Mouse (Mus musculus) forebrain, embryonic 10.5 days (tissue): Measurements from ENCODE around the gene 1700008O03Rik. TPM values are rescaled to one million over a fixed set of nuclear protein-coding genes. Genes with fewer than 3 reads are reported as not detected.

Source experiments
- DNase-seq: peaks from one replicate; pipeline ENCODE4 v3.0.0-alpha.2; 2017; ENCODE audit warnings: low spot score; ENCODE audit errors: extremely low spot score
- H3K27ac ChIP-seq: fragments of 300-500 bp; sonication (generic); 2 replicates; pipeline ENCODE4 v1.5.1; 2016; ENCODE audit warnings: mild to moderate bottlenecking
- H3K27me3 ChIP-seq: fragments of 300-500 bp; sonication (generic); 2 replicates; pipeline ENCODE4 v1.6.1; 2016; ENCODE audit warnings: mild to moderate bottlenecking; ENCODE audit not compliant: poor library complexity, severe bottlenecking
- H3K36me3 ChIP-seq: fragments of 300-500 bp; sonication (generic); replicated peaks from 2 replicates; pipeline ENCODE4 v1.6.1; 2016; ENCODE audit warnings: mild to moderate bottlenecking, moderate library complexity
- H3K4me1 ChIP-seq: fragments of 300-500 bp; sonication (generic); 2 replicates; pipeline ENCODE4 v1.6.1; 2016
- H3K4me3 ChIP-seq: fragments of 300-500 bp; sonication (generic); 2 replicates; pipeline ENCODE4 v1.5.1; 2016; ENCODE audit warnings: mild to moderate bottlenecking, moderate library complexity
- H3K9me3 ChIP-seq: fragments of 300-500 bp; sonication (generic); 2 replicates; pipeline ENCODE4 v1.6.1; 2016; ENCODE audit warnings: mild to moderate bottlenecking, moderate library complexity
- WGBS: fragments of 180-500 bp; shearing (Covaris S2); methylation state at CpG from one replicate; pipeline ENCODE4 v1.1.7; 2016; 5-methylcytosine and 5-hydroxymethylcytosine counted together
- polyA plus RNA-seq: library from polyadenylated mRNA; unstranded; fragments of >200 nt; fragmentation: Nextera tagmentation; extraction: Ambion mirVana; gene quantifications from 2 replicates; pipeline ENCODE4 v1.2.1, GENCODE M21; 2016

1700008O03Rik gene
- polyA plus RNA-seq, 1 experiment from 2014 or later = 2.1 TPM

- H3K36me3 ChIP-seq = peaks cover 13% of the 10 kb centered on the region
- H3K27ac ChIP-seq = peak overlapping the region; percentile 89
- WGBS = under 1% methylated on average over 40 of the region's 40 CpGs
- peaks cover 78% of the 10 kb centered on the region for H3K27me3 ChIP-seq
- DNase-seq = no peak
- peak overlapping the region; percentile 66 for H3K4me3 ChIP-seq
- H3K4me1 ChIP-seq = peaks cover 53% of the 10 kb centered on the region
- no peaks in the 10 kb centered on the region for H3K9me3 ChIP-seq
Measured at GRCm38 (mm10) chr7:44310285-44310877, 75.2 kb downstream of the 1700008O03Rik start.

Other genes starting within 250 kb of the 1700008O03Rik start
- gene Klk1b16, start 249.1 kb downstream of the 1700008O03Rik start, polyA plus RNA-seq = not detected in 2 replicates
- gene Klk1b24, start 197.6 kb downstream of the 1700008O03Rik start, polyA plus RNA-seq = not detected in 2 replicates
- gene Klk1b3, start 187.6 kb downstream of the 1700008O03Rik start, polyA plus RNA-seq = not detected in 2 replicates
- not detected in 2 replicates for gene Klk1b4, start 178.4 kb downstream of the 1700008O03Rik start, polyA plus RNA-seq
- gene Klk1b5, start 169.9 kb downstream of the 1700008O03Rik start, polyA plus RNA-seq = not detected in 2 replicates
- not detected in 2 replicates for gene Klk1, start 160.5 kb downstream of the 1700008O03Rik start, polyA plus RNA-seq
- gene Gm36864, start 149.6 kb downstream of the 1700008O03Rik start, polyA plus RNA-seq = not detected in 2 replicates
- gene 1700028J19Rik, start 139.1 kb downstream of the 1700008O03Rik start, polyA plus RNA-seq = 1.3 and 1.4 TPM in 2 replicates
- gene 2410002F23Rik, start 139.1 kb downstream of the 1700008O03Rik start, polyA plus RNA-seq = 197 and 209 TPM in 2 replicates
- gene Acp4, start 128.4 kb downstream of the 1700008O03Rik start, polyA plus RNA-seq = 0.12 TPM in 1 of 2 replicates, not detected in the other
- gene Gm15517, start 124.4 kb downstream of the 1700008O03Rik start, polyA plus RNA-seq = 1.2 TPM in 1 of 2 replicates, not detected in the other
- gene Clec11a, start 78.9 kb downstream of the 1700008O03Rik start, polyA plus RNA-seq = 2.5 and 2.9 TPM in 2 replicates
- gene Shank1, start 75.6 kb downstream of the 1700008O03Rik start, polyA plus RNA-seq = 1.4 TPM in 2 replicates
- 3.2 and 4.1 TPM in 2 replicates for gene Syt3, start 1.7 kb downstream of the 1700008O03Rik start, polyA plus RNA-seq
- gene Lrrc4b, start 43.2 kb upstream of the 1700008O03Rik start, polyA plus RNA-seq = 1.8 and 2.1 TPM in 2 replicates
- 1.3 and 1.5 TPM in 2 replicates for gene Aspdh, start 79.6 kb upstream of the 1700008O03Rik start, polyA plus RNA-seq
- 74.9 and 78.5 TPM in 2 replicates for gene Josd2, start 82.2 kb upstream of the 1700008O03Rik start, polyA plus RNA-seq
- gene Emc10, start 110.7 kb upstream of the 1700008O03Rik start, polyA plus RNA-seq = 95.8 and 96.9 TPM in 2 replicates
- gene Fam71e1, start 110.8 kb upstream of the 1700008O03Rik start, polyA plus RNA-seq = 15.1 and 15.8 TPM in 2 replicates
- 0.06 and 0.12 TPM in 2 replicates for gene Mybpc2, start 138.8 kb upstream of the 1700008O03Rik start, polyA plus RNA-seq
- gene Spib, start 146.3 kb upstream of the 1700008O03Rik start, polyA plus RNA-seq = not detected in 2 replicates
- gene Pold1, start 163.0 kb upstream of the 1700008O03Rik start, polyA plus RNA-seq = 190 and 195 TPM in 2 replicates
- gene Nr1h2, start 168.1 kb upstream of the 1700008O03Rik start, polyA plus RNA-seq = 74.6 and 76.2 TPM in 2 replicates
- gene Napsa, start 186.6 kb upstream of the 1700008O03Rik start, polyA plus RNA-seq = 0.29 and 0.48 TPM in 2 replicates
- gene Kcnc3, start 204.8 kb upstream of the 1700008O03Rik start, polyA plus RNA-seq = 0.80 and 0.84 TPM in 2 replicates